Mouse (Mus musculus) retina, postnatal 7 days (tissue): ENCODE results near the gene Gabrr3.
"Not testable (repeated sequence)": the region's sequence is repeated elsewhere in the genome, so short reads cannot be mapped to it uniquely, and the experiment has no call there.

Source experiments
- DNase-seq: peaks from one replicate; pipeline ENCODE4 v3.0.0-alpha.2; 2012; ENCODE audit warnings: low read depth, low spot score

Gabrr3 gene

DNA sequence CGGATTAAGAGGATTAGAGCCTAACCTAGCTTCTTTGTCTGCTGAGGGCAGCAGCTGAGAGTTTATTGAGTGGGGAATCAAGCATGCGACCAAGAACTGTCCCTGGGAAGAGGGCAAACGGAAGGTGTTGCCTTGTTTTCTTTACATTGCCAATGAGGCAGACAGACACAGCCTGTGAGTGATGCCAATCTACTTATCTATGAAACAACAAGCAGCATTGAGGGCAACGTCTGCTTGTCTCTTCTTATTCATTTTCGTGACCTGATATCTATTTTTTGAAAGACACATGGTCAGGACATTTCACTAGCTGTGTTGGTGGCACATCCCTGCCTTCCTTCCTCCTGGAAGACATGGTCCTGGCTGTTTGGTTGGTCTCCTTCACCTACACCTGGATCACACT, at the start of gene Gabrr3:
Gabrr3 (plus strand) TSS at position 301 of the 400 bp plus-strand sequence.
- DNase-seq: no peak

DNA sequence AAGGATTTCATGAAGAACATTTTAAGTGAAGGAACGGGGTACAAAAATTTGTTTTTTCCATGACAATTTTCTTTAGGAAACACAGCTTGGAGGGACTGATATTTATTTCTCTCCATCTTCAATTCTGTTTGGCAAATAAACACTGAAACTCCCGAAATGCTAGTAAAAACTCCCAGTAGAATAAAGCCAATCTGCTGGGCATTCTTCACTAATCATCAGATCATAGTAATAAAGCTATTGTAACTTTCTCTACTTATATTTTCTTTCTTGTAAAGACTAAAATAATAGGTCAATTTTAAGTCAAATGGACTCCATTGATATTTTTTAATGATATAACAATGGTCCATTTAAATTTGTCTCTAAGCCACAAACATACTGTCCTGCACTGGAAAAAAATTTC, 43.2 kb upstream of the Gabrr3 start, which contains the start of gene Olfr209:
Olfr209 (minus strand) TSS at position 101 of the 400 bp plus-strand sequence.
- no peak for DNase-seq

DNA sequence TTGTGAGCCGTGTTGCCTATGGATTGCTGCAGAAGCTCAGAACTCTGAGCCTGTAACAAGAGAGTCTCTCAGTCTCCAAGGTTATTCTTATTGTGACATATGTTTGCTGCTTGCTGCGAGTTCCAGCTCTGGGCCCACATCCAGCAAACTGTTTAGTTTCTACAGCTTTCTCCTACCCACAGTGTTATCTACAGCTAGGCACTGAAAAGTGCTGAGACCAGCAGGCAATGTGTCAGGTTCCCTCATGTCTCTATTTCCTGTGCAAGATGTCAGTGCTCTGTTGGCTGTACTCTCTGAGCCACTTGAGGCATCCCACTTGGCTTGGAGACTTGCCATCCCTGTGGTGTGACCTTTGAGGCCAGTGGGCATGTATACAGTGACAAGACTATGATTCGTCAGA, 13.8 kb upstream of the Gabrr3 start:
- DNase-seq: no peak

DNA sequence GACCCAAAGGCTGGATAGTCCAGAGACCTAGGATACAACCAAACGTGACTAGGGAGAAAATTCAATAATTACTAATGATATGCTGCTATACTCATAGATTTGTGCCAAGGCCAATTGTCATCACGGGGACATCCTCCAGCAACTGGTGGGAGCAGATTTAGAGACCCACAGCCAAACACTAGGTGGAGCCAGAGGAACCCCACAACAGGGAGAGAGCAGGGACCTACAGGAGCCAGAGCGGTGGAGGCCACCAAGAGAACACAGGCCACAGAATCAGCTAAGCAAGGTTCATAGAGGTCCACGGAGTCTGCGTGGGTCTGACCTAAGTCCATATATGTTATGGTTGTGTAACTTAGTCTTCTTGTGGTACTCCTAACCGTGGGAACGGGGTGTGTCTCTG, 6.0 kb upstream of the Gabrr3 start:
- DNase-seq: no peak

DNA sequence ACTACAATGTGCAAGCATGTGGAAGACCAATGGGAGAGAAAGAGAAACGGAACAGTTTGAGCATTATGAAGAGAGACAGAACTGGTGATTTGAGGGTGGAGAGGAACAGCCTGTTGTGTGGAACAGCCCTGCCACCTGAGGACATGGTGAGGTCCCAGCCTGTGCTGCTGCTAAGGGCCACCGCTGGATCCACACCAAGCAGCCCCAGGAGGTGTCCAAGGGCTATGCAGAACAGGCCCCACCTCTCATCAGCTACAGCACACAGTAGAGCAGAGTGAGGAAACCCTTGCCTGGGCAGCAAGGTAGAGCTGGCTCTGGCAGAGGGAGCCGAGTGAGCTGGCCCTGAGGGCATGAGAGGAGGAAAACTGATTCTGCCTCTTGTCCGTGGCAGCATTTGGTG, 5.1 kb upstream of the Gabrr3 start:
- DNase-seq: no peak

DNA sequence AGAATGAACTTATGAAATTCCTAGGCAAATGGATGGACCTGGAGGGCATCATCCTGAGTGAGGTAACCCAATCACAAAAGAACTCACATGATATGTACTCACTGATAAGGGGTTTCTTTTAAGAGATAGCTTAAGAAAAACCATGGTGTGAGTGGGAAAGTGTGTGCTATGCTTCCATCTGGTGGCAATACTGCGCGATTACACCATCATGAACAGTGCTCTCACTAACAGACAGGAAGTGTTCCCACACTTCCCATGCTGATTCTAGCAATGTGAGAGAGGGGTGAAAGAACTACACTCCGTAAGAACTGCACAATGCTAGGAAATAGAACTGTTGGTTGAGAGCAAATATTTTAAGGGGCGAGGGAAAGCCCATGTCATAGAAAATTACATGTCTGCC, 3.4 kb upstream of the Gabrr3 start:
- no peak for DNase-seq

DNA sequence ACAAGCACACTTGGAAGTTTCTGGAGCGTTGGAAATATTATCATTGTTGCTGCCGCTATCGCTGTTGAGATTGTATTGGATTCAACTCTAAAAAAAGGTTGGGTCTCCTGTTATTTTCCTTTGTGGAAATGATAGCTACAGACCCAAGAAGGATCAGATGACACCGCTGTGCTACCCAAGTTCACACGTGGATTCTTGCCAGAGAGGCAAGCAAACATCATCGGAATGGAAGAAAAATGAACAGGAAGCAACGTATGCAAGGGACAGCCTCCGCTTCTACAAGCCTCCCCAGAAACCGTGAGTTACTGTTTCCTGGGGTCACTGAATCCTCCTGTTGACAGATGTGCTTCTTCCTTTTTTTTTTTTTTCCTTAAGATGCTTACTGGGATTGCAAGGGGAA, 2.3 kb upstream of the Gabrr3 start:
- no peak for DNase-seq

DNA sequence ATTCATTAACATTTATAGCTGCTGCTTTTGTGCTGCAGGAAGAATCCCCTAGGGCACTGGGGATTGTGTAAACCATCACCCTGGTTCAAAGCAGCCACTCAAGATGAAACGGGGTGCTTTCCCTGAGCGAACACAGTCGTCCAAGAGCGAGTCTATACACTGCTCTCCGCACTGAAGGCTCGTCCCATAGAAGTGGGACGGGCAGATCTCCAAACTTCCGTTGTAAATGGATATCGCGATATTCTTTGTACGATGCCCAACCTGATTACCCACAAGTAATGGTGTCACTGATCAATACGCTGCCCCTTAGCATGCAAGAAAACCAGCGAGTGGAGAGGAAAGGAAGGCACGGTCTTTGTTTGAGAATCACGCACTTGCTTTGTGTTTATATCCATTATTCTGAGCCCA, 2.2 kb downstream of the Gabrr3 start:
- no peak for DNase-seq

DNA sequence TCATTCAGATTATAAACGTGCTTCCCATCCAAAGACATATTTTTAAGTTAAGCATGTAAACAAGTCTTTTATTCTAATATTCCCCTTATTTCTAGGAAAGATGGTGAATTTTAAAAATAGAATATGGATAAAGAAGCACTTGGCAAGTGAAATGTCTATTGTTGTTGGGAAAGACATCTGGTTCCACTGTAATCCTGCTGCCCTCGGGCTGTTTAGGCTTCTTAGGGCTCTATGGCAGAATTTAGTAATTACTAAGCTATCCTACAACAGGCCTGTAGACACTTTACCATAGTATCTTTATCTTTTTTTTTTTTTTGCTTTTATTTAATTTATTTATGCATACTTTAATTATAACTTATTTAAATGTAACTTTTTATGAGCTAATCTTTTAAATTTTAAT, 2.7 kb downstream of the Gabrr3 start:
- no peak for DNase-seq

DNA sequence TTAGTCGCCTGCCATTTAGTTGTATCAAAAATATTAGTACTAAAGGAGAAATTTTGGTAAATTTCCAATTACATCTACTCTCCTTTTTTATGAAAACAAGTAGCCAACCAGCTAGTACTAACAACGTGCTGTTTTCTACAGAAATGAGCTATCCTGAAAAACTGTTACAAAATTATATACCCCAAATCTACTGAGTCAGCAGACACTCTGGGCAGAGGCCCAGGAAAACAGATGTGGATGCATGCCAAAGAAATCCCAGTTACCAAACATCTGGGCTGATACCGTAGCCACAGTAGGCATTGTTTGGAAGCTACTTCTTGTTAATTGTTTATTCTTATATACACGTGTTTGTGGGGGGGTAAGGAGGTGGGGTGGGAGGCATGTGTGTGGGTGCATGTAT, 6.3 kb downstream of the Gabrr3 start:
- no peak for DNase-seq

DNA sequence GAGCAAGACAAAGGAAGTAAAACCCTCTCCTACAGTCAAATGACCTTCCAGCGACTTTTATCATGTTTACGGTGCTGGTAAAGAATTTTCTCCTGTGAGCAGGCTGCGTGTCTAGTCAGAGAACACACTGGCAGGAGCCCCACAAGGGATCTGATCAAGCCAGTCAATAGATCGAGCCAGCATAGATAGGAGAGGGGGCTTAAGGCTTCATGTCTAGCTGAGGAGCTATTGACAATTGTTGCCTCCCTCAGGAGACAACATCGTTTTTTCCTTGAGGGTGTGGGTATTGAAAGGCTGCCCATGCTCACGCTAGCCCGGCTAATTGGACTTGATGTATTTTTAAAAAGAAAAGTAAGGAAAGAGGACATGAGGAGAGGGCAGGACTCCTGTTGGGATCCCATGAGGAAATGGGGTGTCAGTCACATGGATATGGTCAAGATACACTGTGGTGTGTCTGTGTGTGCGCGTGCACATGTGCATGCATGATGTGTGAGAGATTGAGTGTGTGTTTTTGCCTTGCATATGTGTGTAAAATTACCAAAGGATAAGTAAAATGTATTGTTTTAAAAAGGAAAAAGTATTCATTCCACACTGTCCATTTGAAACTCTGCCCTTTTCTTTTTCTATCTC, 13.2 kb downstream of the Gabrr3 start:
- DNase-seq: no peak

DNA sequence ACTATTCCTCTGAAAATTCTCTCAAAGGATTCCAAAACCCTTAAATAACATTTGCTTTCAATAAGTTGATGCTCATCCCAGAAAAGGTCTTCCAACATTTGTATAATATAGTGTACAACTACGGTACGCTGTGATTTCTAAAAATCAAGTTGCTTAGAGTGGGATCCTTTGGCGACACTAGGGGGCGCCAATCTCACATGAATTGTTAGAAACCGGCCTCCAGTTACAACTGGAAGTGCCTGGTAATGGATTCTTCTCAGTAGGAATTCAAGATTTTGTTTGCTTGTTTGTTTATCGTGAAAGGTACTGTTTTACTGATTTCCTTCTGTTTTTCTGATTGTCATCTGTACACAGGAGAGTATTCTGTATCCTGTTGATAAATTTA, 13.7 kb downstream of the Gabrr3 start:
- DNase-seq: peak; percentile 62

DNA sequence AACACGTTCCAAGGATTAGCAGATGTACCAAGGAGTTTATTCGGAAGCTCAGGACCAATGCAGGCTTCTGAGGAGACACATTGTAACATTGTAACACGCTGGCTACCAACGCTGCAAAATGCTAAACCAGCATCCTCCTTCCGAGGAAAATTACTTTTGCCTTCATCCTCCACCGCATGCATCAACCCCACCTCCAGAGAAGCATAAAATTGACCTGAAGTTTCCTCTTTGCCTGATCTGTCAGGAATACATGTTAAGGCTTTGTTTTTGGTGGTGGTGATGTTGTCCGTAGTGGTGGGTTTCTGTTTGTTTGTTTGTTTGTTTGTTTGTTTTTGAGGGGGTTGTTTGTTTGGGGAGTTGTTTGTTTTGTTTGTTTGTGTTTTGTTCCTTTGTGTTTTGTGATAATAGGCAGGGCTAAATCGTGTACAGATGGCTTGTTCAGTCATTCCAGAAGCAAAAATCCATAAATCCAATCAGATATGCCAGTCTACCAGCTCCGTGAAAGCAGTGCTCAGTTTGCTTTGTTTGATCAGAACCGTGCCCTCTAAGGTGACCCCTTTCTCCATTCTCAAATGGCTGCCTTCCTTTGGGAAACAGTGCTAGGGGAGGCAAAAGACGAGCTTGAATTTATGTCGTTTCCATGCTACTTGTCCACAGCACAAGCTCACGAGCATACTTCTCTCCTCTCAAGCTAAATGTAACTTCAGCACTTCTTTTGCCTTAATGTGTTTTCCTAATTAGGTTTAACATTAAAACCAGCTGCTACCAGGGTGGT, 14.6 kb downstream of the Gabrr3 start:
- DNase-seq: no peak

DNA sequence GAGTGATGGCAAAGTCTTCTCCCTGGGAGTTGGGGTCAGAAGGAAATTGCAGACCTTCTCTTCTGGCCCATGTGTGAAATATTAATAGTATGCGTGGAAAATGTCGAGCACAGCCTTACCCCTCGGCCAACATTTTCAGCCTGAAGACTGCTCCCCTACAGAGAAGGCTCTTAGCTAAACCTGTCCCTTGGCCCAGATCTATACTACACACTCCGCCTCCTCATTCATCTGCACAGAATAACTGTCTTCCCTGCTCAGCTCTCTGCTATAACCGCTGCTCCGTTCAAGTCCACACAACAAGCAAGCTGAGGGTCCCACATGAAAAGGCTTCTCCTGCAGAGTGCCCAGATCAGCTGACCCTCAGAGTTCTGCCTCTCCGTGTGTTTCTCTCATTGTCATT, 20.8 kb downstream of the Gabrr3 start:
- no peak for DNase-seq

DNA sequence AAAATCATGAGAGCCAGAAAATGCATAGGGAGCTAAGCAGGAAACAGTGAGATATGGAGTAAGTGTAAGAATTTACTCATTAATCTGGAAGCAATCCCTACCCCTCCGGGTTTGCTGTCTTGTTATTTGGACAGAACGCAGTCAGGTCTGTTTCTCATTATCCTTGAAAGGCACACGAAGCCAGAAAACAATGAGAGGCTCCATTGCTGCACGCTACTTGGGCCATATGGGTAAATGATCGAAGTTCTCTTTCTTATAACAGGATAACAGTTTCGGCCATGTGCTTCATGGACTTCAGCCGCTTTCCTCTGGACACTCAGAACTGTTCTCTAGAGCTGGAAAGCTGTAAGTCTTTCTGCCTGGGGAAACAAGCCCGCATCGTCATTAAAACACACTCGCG, 26.0 kb downstream of the Gabrr3 start:
- DNase-seq: no peak

DNA sequence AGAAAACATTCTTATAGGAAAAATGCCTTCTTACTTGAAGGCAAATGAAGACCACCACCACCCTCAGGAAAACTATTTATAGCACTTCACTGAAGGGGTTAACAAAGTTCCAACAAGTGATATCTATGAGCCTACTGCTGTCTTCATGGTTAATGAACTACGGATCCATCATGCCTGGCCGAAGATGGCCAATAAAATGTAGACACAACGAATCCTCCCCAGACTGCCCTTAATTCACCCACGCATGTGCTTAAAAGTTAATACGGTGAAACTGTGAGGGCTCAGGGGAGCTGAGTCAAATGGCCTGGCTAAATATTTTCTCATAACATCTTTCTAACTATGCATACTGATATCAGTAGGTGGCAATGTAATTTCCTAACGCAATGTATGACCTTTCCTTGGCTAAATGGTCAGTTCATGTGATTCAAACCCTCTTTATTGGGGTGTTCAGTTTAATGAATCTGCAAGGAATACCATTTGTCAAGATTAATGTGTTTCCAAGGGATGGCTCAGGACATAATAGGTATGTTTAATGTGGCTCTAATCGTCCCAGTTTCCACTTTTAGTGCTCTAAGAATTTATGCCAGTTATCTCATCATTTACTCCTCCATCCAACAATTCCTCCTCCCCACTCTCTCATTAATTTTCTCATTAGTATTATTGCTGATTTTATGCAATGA, 37.9 kb downstream of the Gabrr3 start:
- no peak for DNase-seq

DNA sequence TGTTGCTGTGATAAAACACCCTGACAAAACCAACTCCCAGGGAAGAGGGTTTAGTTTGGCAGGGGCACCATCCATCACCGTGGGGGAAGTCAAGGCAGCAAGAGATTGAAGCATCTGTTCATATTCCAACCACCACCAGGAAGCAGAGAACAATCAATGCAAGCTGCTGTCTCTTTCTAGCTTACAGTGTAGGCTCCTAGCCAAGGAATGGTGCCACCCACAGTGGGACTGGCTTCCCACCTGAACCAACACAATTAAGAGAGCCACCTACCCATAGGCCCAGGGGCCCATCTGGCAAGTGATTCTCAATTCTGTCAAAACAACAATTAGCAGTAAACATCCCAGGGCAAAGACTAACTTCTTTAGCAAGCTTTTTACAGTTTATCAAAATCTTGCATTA, 41.0 kb downstream of the Gabrr3 start:
- DNase-seq: no peak

DNA sequence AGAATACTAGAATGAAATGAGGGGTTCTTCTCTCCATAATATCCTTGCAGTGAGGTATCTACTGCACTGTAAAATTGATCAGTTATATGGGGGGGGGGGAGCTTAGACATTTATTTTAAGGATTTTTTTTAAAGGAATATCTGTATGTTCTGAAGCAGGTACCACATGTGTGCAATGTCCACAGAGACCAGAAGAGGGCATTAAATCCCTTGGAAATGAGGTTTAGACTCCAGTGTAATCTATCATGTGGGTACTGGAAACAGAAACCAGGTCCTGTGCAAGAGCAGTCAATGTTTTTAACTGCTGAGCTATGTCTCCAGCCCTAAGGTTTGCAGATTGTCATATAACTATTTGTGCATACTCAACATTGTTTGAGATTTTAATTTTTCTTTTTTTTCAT, 42.0 kb downstream of the Gabrr3 start:
- DNase-seq: no peak

DNA sequence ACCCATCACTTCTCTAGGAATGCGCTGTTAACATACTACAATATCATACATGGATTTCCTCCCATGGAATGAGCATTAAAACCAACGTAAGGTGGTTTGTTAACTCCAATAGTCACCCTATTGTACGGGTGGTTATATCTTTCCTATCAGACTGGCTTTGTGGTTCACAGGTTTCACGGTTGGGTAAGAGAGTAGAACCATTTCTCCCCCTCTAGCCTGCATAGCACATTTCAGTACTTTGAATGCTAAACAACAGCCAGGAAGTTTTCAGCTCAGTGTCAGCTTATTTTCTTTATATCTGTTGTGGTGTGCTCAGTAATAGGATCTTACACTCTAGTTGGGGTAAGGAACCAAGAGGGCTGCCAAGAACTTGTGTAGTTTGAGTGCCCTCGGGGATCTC, 44.7 kb downstream of the Gabrr3 start:
- DNase-seq: no peak

DNA sequence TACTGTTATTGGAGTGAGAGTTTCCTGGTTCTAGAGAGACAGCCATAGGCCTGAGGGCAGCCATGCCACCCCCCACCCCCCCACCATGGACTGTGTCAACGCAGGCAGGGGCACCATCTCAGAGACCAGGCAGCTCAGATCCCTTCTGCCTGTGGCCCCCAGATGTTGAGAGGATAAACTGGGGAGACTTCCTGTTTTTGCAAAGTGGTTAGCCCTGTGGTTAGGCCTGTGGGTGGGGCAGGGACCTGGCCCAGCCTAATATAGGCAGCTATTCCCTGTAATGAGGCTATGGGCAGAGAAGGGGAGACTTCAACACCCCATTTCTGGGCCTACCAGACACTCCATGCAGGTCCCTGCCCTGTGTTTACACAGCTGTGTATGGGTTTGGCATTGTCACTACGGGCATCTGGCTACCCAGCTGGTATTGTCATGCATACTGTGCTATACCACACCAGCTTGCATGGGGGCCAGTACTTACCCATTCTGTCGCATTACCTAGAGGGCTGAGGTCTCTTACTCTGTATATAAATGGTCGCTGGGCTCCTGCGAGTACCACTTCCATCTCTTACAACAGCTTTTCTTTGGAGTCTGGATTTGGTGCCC, 52.2 kb downstream of the Gabrr3 start:
- DNase-seq: not testable (repeated sequence)

DNA sequence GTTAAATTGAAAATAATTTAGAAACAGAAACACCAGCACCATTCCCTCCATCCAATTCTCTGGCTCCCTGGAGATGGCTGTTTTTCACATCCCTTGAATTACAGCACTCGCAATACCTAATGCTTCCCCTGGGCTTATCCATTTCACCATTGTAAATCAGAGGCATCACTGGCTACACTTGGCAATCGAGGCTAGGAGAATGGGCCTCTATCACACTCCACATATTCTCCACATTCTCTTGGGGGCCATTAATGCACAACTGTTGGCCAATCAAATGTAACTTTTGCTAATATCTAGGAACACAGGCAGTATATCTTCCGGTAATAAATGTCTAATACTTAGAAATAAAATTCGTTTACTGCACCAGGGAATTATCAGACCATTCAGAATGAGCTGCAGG, 56.4 kb downstream of the Gabrr3 start:
- no peak for DNase-seq

DNA sequence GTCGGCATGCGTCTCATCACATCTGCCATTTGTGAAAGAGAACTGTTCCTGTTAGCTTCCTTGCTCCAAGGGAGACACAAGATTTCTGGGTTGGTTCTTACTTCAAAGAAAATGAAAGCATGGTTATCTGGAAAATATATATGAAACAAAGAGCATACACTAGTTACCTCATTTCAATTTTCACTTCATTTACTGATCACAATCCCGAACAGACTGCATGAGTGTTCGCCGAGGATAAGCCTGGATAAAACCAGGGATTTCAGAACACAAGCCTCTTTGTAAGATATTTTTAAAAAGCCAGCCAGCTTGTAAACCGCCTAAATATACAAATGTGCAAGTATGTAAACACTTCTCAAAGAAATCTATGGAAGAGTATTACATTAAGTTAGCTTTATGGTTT, 56.8 kb downstream of the Gabrr3 start:
- DNase-seq: peak; percentile 21

DNA sequence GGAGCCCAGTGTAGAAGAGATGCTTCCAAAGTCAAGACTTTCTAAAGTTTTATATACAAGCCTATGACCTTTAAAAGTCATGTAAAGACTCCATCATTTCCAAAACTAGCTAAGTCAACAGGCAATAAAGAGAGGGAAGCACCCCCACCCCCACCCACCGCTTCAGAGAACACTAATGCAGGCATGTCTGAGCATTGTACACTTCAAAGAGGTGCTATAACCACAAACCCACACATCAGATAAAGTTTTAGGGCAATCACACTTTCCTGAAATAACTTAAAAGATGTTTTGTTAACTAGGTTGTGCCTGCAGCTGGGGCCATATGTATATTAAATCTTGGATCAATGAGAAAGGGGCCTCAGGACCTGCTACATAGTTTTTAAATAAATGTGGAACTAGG, 62.7 kb downstream of the Gabrr3 start:
- DNase-seq: no peak
